Mouse (Mus musculus): Measurements from ENCODE around the gene Scn3a. TPM values are rescaled to one million over a fixed set of nuclear protein-coding genes. Genes with fewer than 3 reads are reported as not detected.

Scn3a gene
- total RNA-seq, 1 experiment from 2014 or later, result 6.2 TPM

Other genes starting within 250 kb of the Scn3a start
- gene Slc38a11, start 203.6 kb downstream of the Scn3a start, total RNA-seq (2021), result 19.6 and 27.8 TPM in 2 replicates
- gene Scn2a, start 53.1 kb upstream of the Scn3a start, total RNA-seq (2021), result 0.85 and 1.9 TPM in 2 replicates